Mouse (Mus musculus) spleen, adult 2 months (tissue): ENCODE data around the gene Vapb. TPM values are rescaled to one million over a fixed set of nuclear protein-coding genes. Genes with fewer than 3 reads are reported as not detected.

Experiments used
- DNase-seq, 2 experiments: peaks; one replicate each; pipeline versions ENCODE4 v3.0.0 to v3.0.0-alpha.2; 2012 to 2021; ENCODE audit warnings: low spot score in 2 of 2, low read depth in 1 of 2
- H3K27ac ChIP-seq: fragments of 200-500 bp; 2 replicates; pipeline ENCODE4 v1.5.1; 2012; ENCODE audit warnings: low read length, inconsistent platforms; ENCODE audit not compliant: insufficient read depth
- H3K27me3 ChIP-seq: fragments of 200-500 bp; 2 replicates; pipeline ENCODE4 v1.6.1; 2012; ENCODE audit warnings: mild to moderate bottlenecking, moderate library complexity, low read length, inconsistent platforms; ENCODE audit not compliant: control insufficient read depth, insufficient read depth
- H3K36me3 ChIP-seq: fragments of 200-500 bp; 2 replicates; pipeline ENCODE4 v1.6.1; 2012; ENCODE audit warnings: mild to moderate bottlenecking, low read length, inconsistent platforms; ENCODE audit not compliant: control insufficient read depth, insufficient read depth
- H3K4me1 ChIP-seq: fragments of 200-500 bp; 2 replicates; pipeline ENCODE4 v1.6.1; 2011; ENCODE audit warnings: inconsistent platforms; ENCODE audit not compliant: control insufficient read depth, insufficient read depth, insufficient read length
- H3K4me3 ChIP-seq: fragments of 200-500 bp; 2 replicates; pipeline ENCODE4 v1.5.1; 2011; ENCODE audit warnings: mild to moderate bottlenecking, inconsistent platforms; ENCODE audit not compliant: insufficient read depth, insufficient read length; ENCODE audit errors: extremely low read depth
- CTCF ChIP-seq: fragments of 200-500 bp; IDR thresholded peaks from 2 replicates; pipeline ENCODE4 v1.5.1; 2011; ENCODE audit warnings: mild to moderate bottlenecking, inconsistent platforms; ENCODE audit not compliant: insufficient read depth, insufficient read length, insufficient replicate concordance; ENCODE audit errors: extremely low read depth
- POLR2A ChIP-seq: fragments of 200-500 bp; IDR thresholded peaks from 2 replicates; pipeline ENCODE4 v1.6.1; 2011; ENCODE audit warnings: low read depth, low read length, inconsistent platforms
- whole genome bisulfite sequencing: fragments of 180-500 bp; shearing (Covaris S2); methylation state at CpG from one replicate; pipeline ENCODE4 v1.1.7; 2018; 5-methylcytosine and 5-hydroxymethylcytosine counted together
- polyA plus RNA-seq: library from polyadenylated mRNA; depleted of rRNA; stranded (reverse); fragments of >200 nt; gene quantifications from 2 replicates; pipeline ENCODE4 v1.2.3, GENCODE M21; 2012

Gene Vapb
- polyA plus RNA-seq, 1 experiment = 6.9 TPM

DNA sequence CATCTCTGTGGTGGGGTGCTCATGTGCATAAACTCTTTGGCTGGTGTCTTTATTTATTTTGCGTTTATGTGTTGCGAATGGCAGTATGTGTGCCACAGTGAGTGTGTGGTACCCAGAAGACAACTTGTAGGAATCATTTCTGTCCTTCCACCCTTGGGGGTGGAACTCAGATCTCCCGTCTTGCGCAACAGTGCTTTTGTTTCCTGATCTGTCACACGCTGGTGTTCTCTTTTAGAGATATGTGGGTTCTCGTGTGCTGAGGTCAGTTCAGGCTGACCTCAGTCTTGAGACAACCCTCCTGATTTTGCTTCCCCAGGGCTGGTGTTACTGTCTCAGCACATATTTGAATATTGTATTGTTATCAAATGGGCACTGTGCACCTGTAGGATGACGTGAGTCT, 1.8 kb downstream of the Vapb start:
- H3K27me3 ChIP-seq = no peaks in the 10 kb centered on the region
- H3K4me3 ChIP-seq = no peak overlapping the region
- 84% methylated on average over 7 of the region's 7 CpGs for WGBS
- no peak for DNase-seq
- no peak overlapping the region for H3K27ac ChIP-seq
- TF ChIP-seq CTCF = no peak
- TF ChIP-seq POLR2A = no peak
- H3K36me3 ChIP-seq = no peaks in the 10 kb centered on the region
- H3K4me1 ChIP-seq = peaks cover 7% of the 10 kb centered on the region

DNA sequence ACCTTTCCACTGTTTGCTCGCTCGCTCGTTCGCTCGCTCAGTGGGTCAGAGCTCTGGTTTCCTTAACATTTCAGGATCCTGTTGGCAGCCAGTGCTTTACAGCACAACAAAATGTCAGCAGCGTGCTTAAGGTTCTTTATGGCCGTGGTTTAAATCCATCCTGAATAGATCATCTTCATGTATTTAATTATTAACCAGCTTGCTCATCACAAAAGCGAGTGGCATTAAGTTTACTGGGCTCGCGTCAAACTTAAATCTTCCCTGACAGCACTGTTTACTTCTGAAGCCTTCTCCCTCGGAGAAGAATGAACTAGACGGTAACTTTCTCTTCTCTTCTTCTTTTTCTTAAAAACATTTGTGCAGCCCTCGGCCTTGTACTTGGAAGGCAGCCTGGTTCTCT, 4.8 kb downstream of the Vapb start:
- Histone ChIP-seq H3K27ac (no peak overlapping the region), H3K27me3 (no peaks in the 10 kb centered on the region), H3K4me1 (peaks cover 7% of the 10 kb centered on the region), H3K36me3 (no peaks in the 10 kb centered on the region), H3K4me3 (no peak overlapping the region)
- no peak for DNase-seq
- TF ChIP-seq CTCF (no peak), POLR2A (no peak)
- WGBS = 90% methylated on average over 13 of the region's 13 CpGs

DNA sequence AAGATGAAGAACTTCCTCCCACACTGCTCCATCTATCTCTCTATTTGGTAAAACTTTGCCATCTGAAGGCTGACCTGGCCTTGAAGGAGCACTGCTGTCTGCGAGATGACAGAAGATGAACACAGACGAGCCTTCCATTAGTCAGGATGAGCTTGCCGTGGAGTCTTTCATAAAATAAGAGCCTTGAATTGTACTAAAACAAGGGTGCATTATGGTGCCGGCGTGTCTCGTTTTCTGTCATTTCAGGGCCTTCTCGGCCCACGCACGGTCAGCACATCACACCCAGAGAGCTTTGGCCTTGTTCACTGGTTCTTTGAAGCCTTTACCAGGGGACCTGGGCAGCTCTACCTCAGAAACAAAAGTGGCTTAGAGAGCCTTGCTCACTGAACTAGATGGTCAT, 5.4 kb downstream of the Vapb start:
- H3K4me1 ChIP-seq = peaks cover 7% of the 10 kb centered on the region

DNA sequence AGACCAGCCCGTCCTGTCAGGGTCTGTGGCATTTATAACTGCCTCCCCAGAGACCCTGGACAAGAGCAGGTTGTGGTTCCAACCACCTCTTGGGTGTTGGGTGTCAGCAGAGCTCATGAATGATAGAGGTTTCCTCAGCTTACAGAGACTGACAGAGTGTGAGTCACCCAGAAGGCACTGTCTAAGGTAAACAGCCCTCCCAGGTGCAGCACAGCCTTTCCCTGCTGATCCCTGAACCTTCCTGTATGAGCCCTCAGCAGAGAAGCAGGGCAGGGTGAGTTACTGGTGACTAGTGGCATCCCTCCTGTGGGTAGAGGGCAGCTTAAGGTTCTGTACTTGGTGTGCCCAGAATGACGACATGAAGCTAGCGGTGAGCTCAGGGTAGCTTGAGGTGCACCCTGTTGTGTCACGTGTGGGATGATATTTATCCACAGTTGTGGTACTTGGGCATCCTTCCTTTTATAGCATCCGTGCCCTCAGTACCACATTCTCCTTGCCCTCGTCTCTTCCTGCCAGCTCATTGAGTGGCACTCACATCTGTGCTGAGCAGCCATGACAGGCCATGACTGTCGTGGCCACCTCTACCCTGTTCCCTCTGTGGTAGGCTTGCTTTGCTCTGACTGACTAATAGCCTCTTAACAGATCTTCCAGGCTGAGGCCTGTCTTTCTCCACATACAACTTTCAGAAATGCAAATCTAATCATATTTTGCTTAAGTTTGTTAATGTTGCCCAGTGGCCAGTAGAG, 6.9 kb downstream of the Vapb start:
- H3K4me1 ChIP-seq = no peaks in the 10 kb centered on the region
- no peak overlapping the region for H3K27ac ChIP-seq
- H3K27me3 ChIP-seq = no peaks in the 10 kb centered on the region
- no peak overlapping the region for H3K4me3 ChIP-seq
- H3K36me3 ChIP-seq = no peaks in the 10 kb centered on the region
- WGBS = 63% methylated on average over 7 of the region's 7 CpGs
- DNase-seq = no peak
- TF ChIP-seq CTCF = no peak
- no peak for TF ChIP-seq POLR2A

More for the DNA sequence above, 5.4 kb downstream of the Vapb start:
- no peaks in the 10 kb centered on the region for H3K27me3 ChIP-seq
- DNase-seq = no peak
- H3K27ac ChIP-seq = no peak overlapping the region
- WGBS = 88% methylated on average over 9 of the region's 9 CpGs
- no peaks in the 10 kb centered on the region for H3K36me3 ChIP-seq
- TF ChIP-seq POLR2A = no peak
- no peak for TF ChIP-seq CTCF
- H3K4me3 ChIP-seq = no peak overlapping the region

DNA sequence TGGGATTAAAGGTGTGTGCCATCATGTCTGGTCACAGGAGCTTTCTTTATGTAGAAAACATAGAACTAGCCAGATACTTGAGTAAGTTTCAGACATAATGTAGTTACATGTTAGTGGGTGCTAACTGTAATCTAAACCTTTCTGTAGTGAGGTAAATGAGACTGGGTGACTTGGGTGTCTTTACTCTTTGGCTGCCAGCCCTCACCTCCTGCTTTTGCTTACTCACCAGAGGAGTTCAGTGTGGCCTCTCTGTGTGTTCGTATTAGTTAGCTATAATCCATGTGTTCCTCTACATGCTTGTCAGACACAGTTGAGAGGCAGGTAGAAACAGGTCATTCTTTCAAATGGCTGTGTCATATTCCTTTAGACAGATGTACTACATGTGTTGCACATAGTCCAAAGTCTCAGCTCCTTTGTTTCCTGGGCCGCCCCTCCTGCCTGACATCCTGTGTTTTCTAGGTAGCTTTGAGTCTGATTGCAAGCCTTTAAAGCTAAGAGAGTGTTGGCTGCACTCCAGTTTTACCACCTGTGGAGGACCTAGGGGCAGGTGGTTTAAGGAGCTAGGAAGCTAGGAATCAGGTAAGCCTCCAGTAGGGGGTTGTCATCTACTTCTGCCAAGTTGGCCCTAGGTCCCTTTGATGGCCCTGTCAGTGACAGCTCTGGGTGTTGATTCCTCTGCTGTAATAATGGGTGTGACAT, 11.8 kb downstream of the Vapb start:
- no peak overlapping the region for H3K27ac ChIP-seq
- TF ChIP-seq POLR2A (no peak), CTCF (no peak)
- WGBS = 84% methylated on average over 2 of the region's 2 CpGs
- no peaks in the 10 kb centered on the region for H3K36me3 ChIP-seq
- H3K4me3 ChIP-seq = no peak overlapping the region
- H3K27me3 ChIP-seq = no peaks in the 10 kb centered on the region
- H3K4me1 ChIP-seq = no peaks in the 10 kb centered on the region
- no peak for DNase-seq

DNA sequence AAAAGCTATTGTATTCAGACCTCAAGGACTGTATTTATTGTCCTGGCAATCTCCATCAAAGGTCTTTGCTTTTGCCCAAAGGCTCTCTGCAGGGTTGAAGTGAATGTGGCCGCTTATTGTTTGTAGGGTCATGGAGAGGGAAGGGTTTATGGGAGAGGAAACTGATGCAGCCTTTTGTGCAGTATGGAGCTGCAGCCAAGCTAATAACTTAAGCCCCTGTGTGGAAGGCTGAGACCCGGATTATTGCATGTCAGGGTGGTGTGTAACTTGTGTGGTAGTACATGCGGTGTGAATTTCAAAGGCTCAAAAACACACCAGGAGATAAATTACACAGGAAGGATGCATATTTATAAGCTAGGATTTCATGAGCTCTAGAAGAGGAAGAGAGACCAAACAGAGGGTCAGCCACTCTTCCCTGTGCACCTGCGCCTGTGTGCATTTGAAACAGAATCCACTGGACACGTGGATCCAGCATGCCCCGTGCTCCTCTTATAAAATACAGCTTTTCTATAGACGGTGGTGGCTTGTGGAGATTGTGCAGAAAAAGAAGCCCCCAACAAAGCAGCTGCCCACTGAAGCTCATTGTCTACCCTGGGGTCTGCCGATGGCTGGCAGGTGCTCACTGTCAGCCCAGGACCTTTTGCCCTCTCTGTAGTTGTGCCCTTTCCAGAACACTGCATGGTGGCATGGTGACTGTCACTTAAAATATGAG, 18.3 kb downstream of the Vapb start:
- Histone ChIP-seq H3K27me3 (no peaks in the 10 kb centered on the region), H3K27ac (no peak overlapping the region), H3K36me3 (no peaks in the 10 kb centered on the region), H3K4me1 (no peaks in the 10 kb centered on the region), H3K4me3 (no peak overlapping the region)
- no peak for DNase-seq
- no peak for TF ChIP-seq POLR2A
- no peak for TF ChIP-seq CTCF
- 83% methylated on average over 8 of the region's 8 CpGs for WGBS
